ENCODE assay signal across 26 mouse cellular contexts in genomic region chr11:84270511-84270910, GRCm38 (mm10).
DNase-seq lines count a peak whose midpoint lies in the region; ATAC-seq lines count a peak whose summit lies in the region.
"Had no signal": no experiment of that assay in that cellular context is flagged by ENCODE, and none has a peak within 500 bp of the region (broad histone marks: within the 10 kb centered on the region; RNA-seq: fewer than 3 reads in every experiment).

No protein-coding gene starts in this region.

- H3K27me3 ChIP-seq in hindbrain, embryonic 13.5 days = no peaks in the 10 kb centered on the region
- H3K27me3 ChIP-seq in hindbrain, embryonic 16.5 days (replicated peaks; ENCODE audit: control insufficient read depth, insufficient read depth, low read length) = no peaks in the 10 kb centered on the region
- no peaks in the 10 kb centered on the region for H3K27me3 ChIP-seq in midbrain, embryonic 13.5 days
- no peaks in the 10 kb centered on the region for H3K27me3 ChIP-seq in midbrain, embryonic 16.5 days (ENCODE audit: control insufficient read depth, insufficient read depth, low read depth, low read length)
- no peaks in the 10 kb centered on the region for H3K27me3 ChIP-seq in neural tube, embryonic 15.5 days (replicated peaks)
- H3K27me3 ChIP-seq: embryonic facial prominence, embryonic 13.5 days; forebrain, embryonic 12.5 days; heart, embryonic 12.5 days had no signal

- DNase-seq in kidney, postnatal 10 days = peak; percentile 26
- DNase-seq in kidney, postnatal 36 days = no peak
- DNase-seq: adrenal gland, adult 8-10 months; cerebellum, adult 9-10 months; embryo, embryonic 11 days; forebrain, postnatal 0 days; heart, adult 2 months; heart, postnatal 4 days; kidney, adult 9 months; liver; lung, embryonic 14.5 days; right cerebral cortex, postnatal 4 days; thymus, adult 18-20 months; thymus, postnatal 25 days had no signal

- no peak overlapping the region for H3K4me2 ChIP-seq in hindbrain, embryonic 13.5 days
- H3K4me2 ChIP-seq in hindbrain, embryonic 16.5 days (ENCODE audit: low read length) = no peak overlapping the region
- no peak overlapping the region for H3K4me2 ChIP-seq in midbrain, embryonic 13.5 days (replicated peaks)
- no peak overlapping the region for H3K4me2 ChIP-seq in midbrain, embryonic 16.5 days (ENCODE audit: low read length)
- no peak overlapping the region for H3K4me2 ChIP-seq in neural tube, embryonic 15.5 days
- H3K4me2 ChIP-seq: embryonic facial prominence, embryonic 13.5 days; forebrain, embryonic 12.5 days; heart, embryonic 12.5 days; lung, embryonic 14.5 days; midbrain, embryonic 11.5 days had no signal

- peak overlapping the region; percentile 87 for H3K27ac ChIP-seq in hindbrain, embryonic 13.5 days
- no peak overlapping the region for H3K27ac ChIP-seq in hindbrain, embryonic 16.5 days (ENCODE audit: low read depth, low read length)
- peak overlapping the region; percentile 84; the same call in 1 of the 2 replicates for H3K27ac ChIP-seq in midbrain, embryonic 13.5 days
- H3K27ac ChIP-seq in midbrain, embryonic 16.5 days (ENCODE audit: low read length) = no peak overlapping the region
- peak overlapping the region; percentile 56; the same call in 1 of the 2 replicates for H3K27ac ChIP-seq in neural tube, embryonic 15.5 days (replicated peaks)
- H3K27ac ChIP-seq: embryonic facial prominence, embryonic 13.5 days; forebrain, embryonic 12.5 days; heart, adult 2 months; liver, embryonic 14.5 days; stomach, postnatal 0 days had no signal

- peaks cover 24% of the 10 kb centered on the region for H3K4me1 ChIP-seq in hindbrain, embryonic 13.5 days (replicated peaks)
- no peaks in the 10 kb centered on the region for H3K4me1 ChIP-seq in hindbrain, embryonic 16.5 days (ENCODE audit: control insufficient read depth, insufficient read depth, low read depth, low read length)
- H3K4me1 ChIP-seq in midbrain, embryonic 13.5 days (replicated peaks) = peaks cover 20% of the 10 kb centered on the region
- peaks cover 9% of the 10 kb centered on the region for H3K4me1 ChIP-seq in midbrain, embryonic 16.5 days (ENCODE audit: control insufficient read depth, insufficient read depth, low read length)
- H3K4me1 ChIP-seq in neural tube, embryonic 15.5 days = peaks cover 10% of the 10 kb centered on the region; the same call in 1 of the 2 replicates

- H3K36me3 ChIP-seq in hindbrain, embryonic 13.5 days = peaks cover 25% of the 10 kb centered on the region
- H3K36me3 ChIP-seq in hindbrain, embryonic 16.5 days (ENCODE audit: control insufficient read depth, insufficient read depth, low read length) = peaks cover 11% of the 10 kb centered on the region
- peaks cover 17% of the 10 kb centered on the region for H3K36me3 ChIP-seq in midbrain, embryonic 13.5 days
- peaks cover 13% of the 10 kb centered on the region; the same call in 1 of the 2 replicates for H3K36me3 ChIP-seq in midbrain, embryonic 16.5 days (ENCODE audit: control insufficient read depth, insufficient read depth, low read length)
- peaks cover 32% of the 10 kb centered on the region for H3K36me3 ChIP-seq in neural tube, embryonic 15.5 days

- no peak for ATAC-seq in hindbrain, embryonic 13.5 days (ENCODE audit: low FRiP score)
- no peak for ATAC-seq in hindbrain, embryonic 16.5 days
- no peak for ATAC-seq in midbrain, embryonic 13.5 days
- ATAC-seq in midbrain, embryonic 16.5 days = no peak
- no peak for ATAC-seq in neural tube, embryonic 15.5 days (ENCODE audit: low FRiP score)
- no peak for ATAC-seq in megakaryocyte-erythroid progenitor cell, adult 5-6 weeks (replicated peaks; ENCODE audit: low FRiP score, low TSS enrichment, poor library complexity, severe bottlenecking)
- ATAC-seq: forebrain, postnatal 0 days had no signal

- H3K9me3 ChIP-seq in hindbrain, embryonic 13.5 days = no peaks in the 10 kb centered on the region
- H3K9me3 ChIP-seq in hindbrain, embryonic 16.5 days (ENCODE audit: control insufficient read depth, low read length) = no peaks in the 10 kb centered on the region
- no peaks in the 10 kb centered on the region for H3K9me3 ChIP-seq in midbrain, embryonic 13.5 days
- no peaks in the 10 kb centered on the region for H3K9me3 ChIP-seq in midbrain, embryonic 16.5 days (replicated peaks; ENCODE audit: control insufficient read depth, low read length, poor library complexity, severe bottlenecking)
- H3K9me3 ChIP-seq in neural tube, embryonic 15.5 days (replicated peaks) = no peaks in the 10 kb centered on the region
- H3K9me3 ChIP-seq: embryonic facial prominence, embryonic 13.5 days; forebrain, embryonic 12.5 days; heart, embryonic 12.5 days had no signal

- H3K4me3 ChIP-seq in hindbrain, embryonic 13.5 days = no peak overlapping the region
- no peak overlapping the region for H3K4me3 ChIP-seq in hindbrain, embryonic 16.5 days (ENCODE audit: low read length)
- H3K4me3 ChIP-seq in midbrain, embryonic 13.5 days (replicated peaks) = no peak overlapping the region
- no peak overlapping the region for H3K4me3 ChIP-seq in midbrain, embryonic 16.5 days (ENCODE audit: low read depth, low read length)
- no peak overlapping the region for H3K4me3 ChIP-seq in neural tube, embryonic 15.5 days (replicated peaks)
- H3K4me3 ChIP-seq: embryonic facial prominence, embryonic 13.5 days; forebrain, embryonic 12.5 days; heart, adult 2 months; heart, embryonic 12.5 days had no signal

- no peak overlapping the region for H3K9ac ChIP-seq in hindbrain, embryonic 13.5 days
- no peak overlapping the region for H3K9ac ChIP-seq in hindbrain, embryonic 16.5 days (ENCODE audit: low read depth, low read length)
- no peak overlapping the region for H3K9ac ChIP-seq in midbrain, embryonic 13.5 days (replicated peaks)
- H3K9ac ChIP-seq in midbrain, embryonic 16.5 days (ENCODE audit: low read depth, low read length) = no peak overlapping the region
- no peak overlapping the region for H3K9ac ChIP-seq in neural tube, embryonic 15.5 days (replicated peaks)
- H3K9ac ChIP-seq: embryonic facial prominence, embryonic 13.5 days; forebrain, embryonic 12.5 days; forebrain, postnatal 0 days; heart, embryonic 12.5 days; liver, embryonic 14.5 days; lung, embryonic 14.5 days had no signal

- 52% methylated on average over 3 of the region's 3 CpGs for WGBS in hindbrain, embryonic 13.5 days
- WGBS in hindbrain, embryonic 16.5 days = 53% methylated on average over 3 of the region's 3 CpGs
- 56% methylated on average over 3 of the region's 3 CpGs for WGBS in midbrain, embryonic 13.5 days
- WGBS in midbrain, embryonic 16.5 days = 41% methylated on average over 3 of the region's 3 CpGs
- 62% methylated on average over 3 of the region's 3 CpGs for WGBS in neural tube, embryonic 15.5 days

Comparison
In these comparisons a context has a peak if more than half of its experiments do, and no peak if none do; other contexts are left out.
1. H3K27ac ChIP-seq: peak in hindbrain, embryonic 13.5 days (single experiment), midbrain, embryonic 13.5 days (single experiment) and neural tube, embryonic 15.5 days (single experiment); none in hindbrain, embryonic 16.5 days (single experiment) and midbrain, embryonic 16.5 days (single experiment).